Mouse (Mus musculus) olfactory bulb, adult 2 months (tissue): Measurements from ENCODE around the gene Rpap1. TPM values are rescaled to one million over a fixed set of nuclear protein-coding genes. Genes with fewer than 3 reads are reported as not detected.

ENCODE experiments used
- polyA plus RNA-seq: library from polyadenylated mRNA; stranded (reverse); fragments of >200 nt; gene quantifications from 2 replicates; pipeline ENCODE4 v1.2.4, GENCODE M21; 2012; ENCODE audit warnings: low replicate concordance; ENCODE audit not compliant: missing spikeins, insufficient read depth, insufficient read length

Rpap1 gene
- polyA plus RNA-seq, 1 experiment = not detected

Other genes with a start within 250 kb of the Rpap1 start
- gene Exd1, start 239.9 kb downstream of the Rpap1 start, polyA plus RNA-seq = not detected in 2 replicates
- gene Chp1, start 239.8 kb downstream of the Rpap1 start, polyA plus RNA-seq = not detected in 2 replicates
- not detected in 2 replicates for gene Nusap1, start 169.2 kb downstream of the Rpap1 start, polyA plus RNA-seq
- gene Oip5, start 169.1 kb downstream of the Rpap1 start, polyA plus RNA-seq = not detected in 2 replicates
- not detected in 2 replicates for gene Ndufaf1, start 124.7 kb downstream of the Rpap1 start, polyA plus RNA-seq
- gene Rtf1, start 112.5 kb downstream of the Rpap1 start, polyA plus RNA-seq = not detected in 2 replicates
- not detected in 2 replicates for gene Itpka, start 45.2 kb downstream of the Rpap1 start, polyA plus RNA-seq
- not detected in 2 replicates for gene Ltk, start 27.1 kb downstream of the Rpap1 start, polyA plus RNA-seq
- gene Tyro3, start 10.2 kb upstream of the Rpap1 start, polyA plus RNA-seq = not detected in 2 replicates
- 172 TPM in 1 of 2 replicates, not detected in the other for gene Mga, start 109.7 kb upstream of the Rpap1 start, polyA plus RNA-seq
- not detected in 2 replicates for gene Mapkbp1, start 185.2 kb upstream of the Rpap1 start, polyA plus RNA-seq
- gene Jmjd7, start 239.9 kb upstream of the Rpap1 start, polyA plus RNA-seq = not detected in 2 replicates
- not detected in 2 replicates for gene Gm28042, start 240.0 kb upstream of the Rpap1 start, polyA plus RNA-seq
- not detected in 2 replicates for gene Pla2g4b, start 245.9 kb upstream of the Rpap1 start, polyA plus RNA-seq